Mouse (Mus musculus): ENCODE data around the gene Rprd1b.

- TF ChIP-seq CTCF (conservative IDR thresholded peaks at IDR 0.05; ENCODE audit: insufficient read depth, insufficient read length, low read depth, low read length), result no peak
- no peak for TF ChIP-seq POLR2A (IDR thresholded peaks at IDR 0.05; ENCODE audit: low read depth, low read length)
Observed at GRCm38 (mm10) chr2:157982727-157983126, 45.6 kb upstream of the Rprd1b start.

Data from kidney, adult 2 months (tissue).